Mouse (Mus musculus) liver, embryonic 14.5 days (tissue): ENCODE measurements at regions not wholly inside any gene's neighbourhood (a gene's known extent, or its start where the extent isn't known, plus 50 kb on each side); places are given as distances from the start of the nearest gene placed in this dataset.

Experiments
- ATAC-seq: fragments of 200-750 bp; cut with Nextera tagmentation; 2 replicates; pipeline ENCODE4 v1.8.0; 2017; ENCODE audit warnings: moderate number of reproducible peaks, mild to moderate bottlenecking, moderate library complexity; ENCODE audit not compliant: insufficient read depth
- DNase-seq, 3 experiments: peaks; one replicate each; pipeline ENCODE4 v3.0.0-alpha.2; 2012 to 2013; ENCODE audit warnings: low read depth in 3 of 3, low spot score in 3 of 3
- H3K27ac ChIP-seq: fragments of 300-500 bp; sonication (generic); 2 replicates; pipeline ENCODE4 v1.5.1; 2014; ENCODE audit warnings: moderate library complexity, mild to moderate bottlenecking, control low read depth, inconsistent platforms
- H3K27me3 ChIP-seq: fragments of 300-500 bp; sonication (generic); 2 replicates; pipeline ENCODE4 v1.6.1; 2014; ENCODE audit warnings: mild to moderate bottlenecking, low read length, moderate library complexity; ENCODE audit not compliant: control insufficient read depth, insufficient read depth
- H3K36me3 ChIP-seq: fragments of 300-500 bp; sonication (generic); replicated peaks from 2 replicates; pipeline ENCODE4 v1.6.1; 2014; ENCODE audit warnings: low read depth; ENCODE audit not compliant: control insufficient read depth, insufficient read depth
- H3K4me1 ChIP-seq, 2 experiments: fragments of 200-500 bp in 1 of 2; fragments of 300-500 bp in 1 of 2; sonication (generic) in 1 of 2; replicated peaks; 2 replicates each; pipeline ENCODE4 v1.6.1; 2012 to 2014; ENCODE audit warnings: antibody characterized with exemption in 1 of 2, inconsistent platforms in 1 of 2, low read length in 1 of 2; ENCODE audit not compliant: control insufficient read depth in 2 of 2, insufficient read depth in 2 of 2
- H3K4me2 ChIP-seq: fragments of 300-500 bp; sonication (generic); 2 replicates; pipeline ENCODE4 v1.6.1; 2014; ENCODE audit warnings: low read depth, mild to moderate bottlenecking, control low read depth, moderate library complexity
- H3K4me3 ChIP-seq, 2 experiments: fragments of 200-500 bp in 1 of 2; fragments of 300-500 bp in 1 of 2; sonication (generic) in 1 of 2; 2 replicates each; pipeline ENCODE4 v1.5.1; 2012 to 2014; ENCODE audit warnings: low read depth in 2 of 2, low read length in 2 of 2, mild to moderate bottlenecking in 2 of 2, control low read depth in 1 of 2, inconsistent platforms in 1 of 2, moderate library complexity in 1 of 2; ENCODE audit not compliant: insufficient read depth in 1 of 2
- H3K9ac ChIP-seq: fragments of 300-500 bp; sonication (generic); replicated peaks from 2 replicates; pipeline ENCODE4 v1.6.1; 2014; ENCODE audit warnings: mild to moderate bottlenecking, control low read depth, moderate library complexity
- H3K9me3 ChIP-seq: fragments of 300-500 bp; sonication (generic); 2 replicates; pipeline ENCODE4 v1.6.1; 2016; ENCODE audit warnings: low read length, mixed read lengths; ENCODE audit not compliant: control insufficient read depth
- CTCF ChIP-seq: IDR thresholded peaks from 2 replicates; pipeline ENCODE4 v1.5.1; 2016; ENCODE audit warnings: antibody characterized with exemption, low read depth, control low read depth
- EP300 ChIP-seq: IDR thresholded peaks from 2 replicates; pipeline ENCODE4 v1.6.1; 2016; ENCODE audit warnings: antibody characterized with exemption, low read depth
- WGBS: fragments of 180-500 bp; shearing (Covaris S2); extraction: QIAGEN DNeasy Blood & Tissue Kit; methylation state at CpG from one replicate; pipeline ENCODE4 v1.1.7; 2014; ENCODE audit not compliant: insufficient replicate concordance; 5-methylcytosine and 5-hydroxymethylcytosine counted together

GRCm38 (mm10) chr8:34488746-34489400, 377.3 kb upstream of the Gm10131 start:
- Histone ChIP-seq H3K4me2 (no peak overlapping the region), H3K36me3 (no peaks in the 10 kb centered on the region), H3K4me1 (no peaks in the 10 kb centered on the region), H3K27me3 (no peaks in the 10 kb centered on the region), H3K9ac (no peak overlapping the region), H3K27ac (no peak overlapping the region), H3K9me3 (no peaks in the 10 kb centered on the region), H3K4me3 (no peak overlapping the region)
- no peak for TF ChIP-seq EP300
- no peak for TF ChIP-seq CTCF
- 52% methylated on average over 7 of the region's 7 CpGs for WGBS
- DNase-seq (no peak), ATAC-seq (no peak)

- Histone ChIP-seq H3K27me3 (no peaks in the 10 kb centered on the region), H3K4me2 (no peak overlapping the region), H3K9me3 (no peaks in the 10 kb centered on the region), H3K9ac (no peak overlapping the region), H3K4me1 (no peaks in the 10 kb centered on the region), H3K4me3 (no peak overlapping the region), H3K36me3 (no peaks in the 10 kb centered on the region), H3K27ac (no peak overlapping the region)
- no peak for TF ChIP-seq EP300
- TF ChIP-seq CTCF: no peak
- WGBS: 47% methylated on average over 17 of the region's 17 CpGs
- ATAC-seq (no peak), DNase-seq (no peak)
Observed at GRCm38 (mm10) chr8:34486433-34487096, 375.0 kb upstream of the Gm10131 start.

GRCm38 (mm10) chr8:34485905-34486304, 374.4 kb upstream of the Gm10131 start:
- DNase-seq: no peak
- 67% methylated on average over 9 of the region's 9 CpGs for WGBS

GRCm38 (mm10) chr8:34485346-34485745, 373.8 kb upstream of the Gm10131 start:
- no peak for ATAC-seq
- 57% methylated on average over 6 of the region's 6 CpGs for WGBS
- Histone ChIP-seq H3K27me3 (no peaks in the 10 kb centered on the region), H3K4me1 (no peaks in the 10 kb centered on the region), H3K9me3 (no peaks in the 10 kb centered on the region), H3K27ac (no peak overlapping the region), H3K4me2 (no peak overlapping the region), H3K4me3 (no peak overlapping the region), H3K36me3 (no peaks in the 10 kb centered on the region), H3K9ac (no peak overlapping the region)
- DNase-seq: no peak
- TF ChIP-seq CTCF (no peak), EP300 (no peak)

More at GRCm38 (mm10) chr8:34485905-34486304, 374.4 kb upstream of the Gm10131 start:
- no peak overlapping the region for H3K9ac ChIP-seq
- no peaks in the 10 kb centered on the region for H3K27me3 ChIP-seq
- no peak for ATAC-seq
- H3K4me1 ChIP-seq: no peaks in the 10 kb centered on the region
- TF ChIP-seq CTCF: no peak
- no peak for TF ChIP-seq EP300
- no peak overlapping the region for H3K4me2 ChIP-seq
- H3K9me3 ChIP-seq: no peaks in the 10 kb centered on the region
- no peak overlapping the region for H3K4me3 ChIP-seq
- no peaks in the 10 kb centered on the region for H3K36me3 ChIP-seq
- no peak overlapping the region for H3K27ac ChIP-seq

- peak; percentile 5 to 22 (median 17) for DNase-seq
- no peak overlapping the region for H3K9ac ChIP-seq
- H3K4me3 ChIP-seq: no peak overlapping the region
- no peak for ATAC-seq
- WGBS: 53% methylated on average over 6 of the region's 6 CpGs
- H3K27ac ChIP-seq: no peak overlapping the region
- TF ChIP-seq EP300 (no peak), CTCF (peak; percentile 60)
- no peak overlapping the region for H3K4me2 ChIP-seq
- no peaks in the 10 kb centered on the region for H3K4me1 ChIP-seq
- H3K27me3 ChIP-seq: no peaks in the 10 kb centered on the region
- H3K36me3 ChIP-seq: no peaks in the 10 kb centered on the region
- H3K9me3 ChIP-seq: no peaks in the 10 kb centered on the region
Observed at GRCm38 (mm10) chr8:34484551-34485335, 373.2 kb upstream of the Gm10131 start.
